Mouse (Mus musculus) cerebellum, adult 2 months (tissue): ENCODE measurements around the gene Wscd2.

Source experiments
- CTCF ChIP-seq: fragments of 200-500 bp; IDR thresholded peaks from 2 replicates; pipeline ENCODE4 v1.5.1; 2011; ENCODE audit warnings: low read depth, mild to moderate bottlenecking, control low read depth, low read length, moderate library complexity, borderline replicate concordance; ENCODE audit not compliant: insufficient read depth
- POLR2A ChIP-seq: fragments of 200-500 bp; IDR thresholded peaks from 2 replicates; pipeline ENCODE4 v1.6.1; 2011; ENCODE audit warnings: low read length, control low read depth, borderline replicate concordance; ENCODE audit not compliant: insufficient read depth

GRCm38 (mm10) chr5:113607941-113608431, 117.9 kb downstream of the Wscd2 start:
- TF ChIP-seq CTCF (no peak), POLR2A (no peak)
